ENCODE assay signal across 8 mouse cellular contexts in genomic region chr9:67315356-67315755, GRCm38 (mm10).
DNase-seq lines count a peak whose midpoint lies in the region; ATAC-seq lines count a peak whose summit lies in the region.

No protein-coding gene starts in this region.

- H3K4me3 ChIP-seq in limb, embryonic 11.5 days (ENCODE audit: low read depth, low read length): no peak overlapping the region

- peak; percentile 64; the same call in 1 of the 2 replicates for ATAC-seq in frontal cortex, adult (ENCODE audit: low TSS enrichment)
- ATAC-seq in limb, embryonic 11.5 days (ENCODE audit: insufficient number of reproducible peaks, low FRiP score, low TSS enrichment, low read depth): no peak
- ATAC-seq in inflammation-experienced regulatory T-cells, adult 6 months: no peak

- no peaks in the 10 kb centered on the region; the same call in 1 of the 2 replicates for H3K36me3 ChIP-seq in limb, embryonic 11.5 days (ENCODE audit: control insufficient read depth, insufficient read depth, low read length)

- H3K9ac ChIP-seq in limb, embryonic 11.5 days (ENCODE audit: low read length): no peak overlapping the region

- WGBS in limb, embryonic 11.5 days: 13% methylated on average over 3 of the region's 3 CpGs

- H3K4me1 ChIP-seq in limb, embryonic 11.5 days (ENCODE audit: control insufficient read depth, insufficient read depth, low read length): no peaks in the 10 kb centered on the region

- no peak overlapping the region for H3K27ac ChIP-seq in limb, embryonic 11.5 days (replicated peaks; ENCODE audit: low read depth, low read length)

- no peak overlapping the region for H3K4me2 ChIP-seq in limb, embryonic 11.5 days (ENCODE audit: low read depth, severe bottlenecking)

- peak; percentile 59 to 65 for DNase-seq in left cerebral cortex, adult 18-20 months (ENCODE audit: low spot score in 2 of 2)
- DNase-seq in left cerebral cortex, adult 8-10 months (ENCODE audit: low spot score in 2 of 2): no peak
- peak; percentile 65 for DNase-seq in NIH3T3 (ENCODE audit: low read depth)
- DNase-seq in c-Kit-positive CD71-positive TER-119-negative erythroid progenitor cells, embryonic 14.5 days (ENCODE audit: low read depth): peak; percentile 2
- peak; percentile 76 for DNase-seq in limb, embryonic 11.5 days (ENCODE audit: low spot score)
- peak; percentile 78 for DNase-seq in retina, postnatal 1 day

- no peaks in the 10 kb centered on the region for H3K9me3 ChIP-seq in limb, embryonic 11.5 days (ENCODE audit: control insufficient read depth, low read length)

- no peaks in the 10 kb centered on the region for H3K27me3 ChIP-seq in limb, embryonic 11.5 days (ENCODE audit: control insufficient read depth, insufficient read depth, low read length)

Comparison
In these comparisons a context has a peak if more than half of its experiments do, and no peak if none do; other contexts are left out.
1. DNase-seq: peak in left cerebral cortex, adult 18-20 months (2 of 2), NIH3T3 (single experiment), c-Kit-positive CD71-positive TER-119-negative erythroid progenitor cells, embryonic 14.5 days (single experiment), limb, embryonic 11.5 days (single experiment) and retina, postnatal 1 day (single experiment); none in left cerebral cortex, adult 8-10 months (0 of 2).